Mouse (Mus musculus): ENCODE measurements around the gene Nav3.

Gene Nav3

DNA sequence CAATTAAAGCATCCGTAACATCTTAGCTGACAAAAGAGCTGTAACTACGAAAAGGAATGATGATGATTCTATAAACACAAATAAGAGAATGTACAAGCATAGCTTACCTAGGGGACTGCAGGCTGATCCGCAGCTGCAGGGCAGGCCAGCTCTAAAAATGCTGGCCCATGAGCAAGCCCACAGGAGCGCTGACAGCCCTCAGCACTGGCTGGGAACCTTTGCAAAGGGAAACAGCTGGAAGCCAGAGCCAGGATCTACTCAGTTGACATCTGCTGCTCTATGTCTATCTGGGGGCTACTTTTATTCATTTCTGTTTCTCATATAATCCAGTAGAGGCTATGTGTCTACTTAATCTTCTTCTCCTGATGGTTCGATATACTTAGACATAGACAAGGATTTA, 461.7 kb downstream of the Nav3 start:
- in situ Hi-C loops (cut with MboI; ENCODE audit: low pct_unique_long_range_greater_than_20kb in 1 of 2, low sequenced_read_pairs in 2 of 2, unreplicated experiment in 1 of 2), result no loop called here

GRCm38 (mm10) chr10:109985824-109986485, 470.0 kb downstream of the Nav3 start:
- in situ Hi-C loops (cut with MboI; ENCODE audit: low pct_unique_long_range_greater_than_20kb in 1 of 2, low sequenced_read_pairs in 2 of 2, unreplicated experiment in 1 of 2), result no loop called here

GRCm38 (mm10) chr10:109976351-109976750, 479.7 kb downstream of the Nav3 start:
- in situ Hi-C loops (cut with MboI; ENCODE audit: low pct_unique_long_range_greater_than_20kb in 1 of 2, low sequenced_read_pairs in 2 of 2, unreplicated experiment in 1 of 2), result no loop called here

- in situ Hi-C loops (cut with MboI; ENCODE audit: low pct_unique_long_range_greater_than_20kb in 1 of 2, low sequenced_read_pairs in 2 of 2, unreplicated experiment in 1 of 2), result no loop called here
These were observed 481.8 kb downstream of the Nav3 start for GRCm38 (mm10) chr10:109974177-109974576.

DNA sequence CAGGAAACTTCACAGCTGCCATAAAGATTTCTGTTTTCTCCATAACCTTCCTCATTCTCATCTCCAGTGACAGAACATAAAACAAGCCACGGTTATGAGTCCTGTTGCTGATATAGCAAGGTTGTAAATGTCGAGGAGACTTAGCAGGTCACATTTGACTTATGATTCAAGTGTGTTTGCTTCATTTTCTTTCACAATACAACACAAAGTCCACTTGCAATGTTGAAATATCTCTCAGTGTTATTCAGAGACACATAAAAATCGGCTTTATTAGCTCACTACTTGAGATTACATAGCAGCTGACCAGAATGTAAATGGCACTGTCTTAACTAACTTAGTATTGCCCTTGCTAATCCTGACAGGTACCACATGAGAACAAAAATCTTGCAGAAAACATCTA, 482.5 kb downstream of the Nav3 start:
- in situ Hi-C loops (cut with MboI; ENCODE audit: low pct_unique_long_range_greater_than_20kb in 1 of 2, low sequenced_read_pairs in 2 of 2, unreplicated experiment in 1 of 2), result no loop called here

DNA sequence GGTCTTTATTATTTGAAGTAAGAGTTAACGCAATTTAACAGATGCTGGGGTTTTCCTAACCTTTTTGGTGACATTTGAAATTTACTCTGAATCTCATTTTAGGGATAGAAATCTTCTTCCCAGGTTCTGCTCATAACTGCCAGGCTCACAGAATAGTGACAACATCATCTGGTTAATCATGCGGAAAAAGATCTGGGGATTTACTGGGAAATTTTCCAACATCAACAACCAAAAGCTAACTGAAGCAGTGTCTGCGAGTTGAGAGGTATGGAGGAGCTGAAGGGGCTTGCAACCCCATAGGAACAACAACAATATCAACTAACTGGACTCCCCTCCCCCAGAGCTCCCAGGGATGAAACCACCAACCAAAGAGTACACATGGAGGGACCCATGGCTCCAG, 505.7 kb downstream of the Nav3 start:
- in situ Hi-C loops (cut with MboI; ENCODE audit: low pct_unique_long_range_greater_than_20kb in 1 of 2, low sequenced_read_pairs in 2 of 2, unreplicated experiment in 1 of 2), result no loop called here

DNA sequence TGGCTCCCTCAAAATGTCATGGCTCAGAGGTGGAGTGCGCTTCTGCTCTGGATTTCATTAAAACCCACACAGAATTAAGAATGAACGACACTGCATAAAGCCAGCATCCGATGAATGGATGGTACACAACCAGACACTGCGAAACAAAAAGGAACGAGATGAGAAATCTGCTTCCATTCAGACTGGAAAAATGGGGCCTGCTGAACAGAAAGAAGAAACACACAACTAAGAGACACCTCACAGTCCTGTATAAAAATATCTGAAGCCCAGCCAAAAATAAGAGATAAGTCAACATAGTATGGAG, 526.7 kb downstream of the Nav3 start:
- in situ Hi-C loops (cut with MboI; ENCODE audit: low pct_unique_long_range_greater_than_20kb in 1 of 2, low sequenced_read_pairs in 2 of 2, unreplicated experiment in 1 of 2), result loop anchor here in 1 of 2 experiments (10.0 kb wide), 1 partner anchor 156 kb away; no protein-coding TSS in a partner anchor

DNA sequence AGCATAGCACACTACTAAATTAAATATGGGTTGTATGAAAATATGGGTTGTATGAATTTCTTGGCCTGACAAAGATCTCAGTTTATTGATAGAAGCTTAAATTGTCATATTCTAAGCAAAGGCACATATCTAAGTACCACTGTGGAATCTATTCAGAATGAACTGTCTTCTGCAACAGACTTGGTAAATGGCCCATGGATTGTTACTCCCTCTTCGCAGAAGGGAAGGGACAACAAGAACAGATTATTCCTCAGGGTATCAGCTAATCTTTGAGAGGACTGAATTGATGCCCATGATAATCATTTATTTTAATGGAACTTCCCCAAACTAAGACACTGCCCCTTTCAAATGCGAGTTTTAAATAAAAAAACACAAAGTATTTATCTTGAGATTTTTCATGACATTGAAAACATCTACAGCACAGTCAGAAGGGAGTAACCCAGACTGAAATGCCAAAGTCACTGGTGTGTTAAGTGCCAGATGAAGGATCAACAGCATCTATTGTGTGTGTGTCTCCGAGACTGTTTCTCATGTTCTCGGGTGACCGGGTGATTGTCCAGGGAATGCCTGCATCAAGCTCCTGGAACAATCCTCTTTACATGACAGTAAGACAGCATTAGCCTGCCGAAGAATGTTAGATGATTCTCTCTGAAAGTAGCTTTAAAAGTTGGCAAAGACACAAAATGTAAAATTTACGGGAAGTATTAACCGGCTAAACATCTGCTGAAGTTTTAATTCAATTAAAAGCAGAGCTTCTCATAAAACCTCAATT, 527.3 kb downstream of the Nav3 start:
- in situ Hi-C loops (cut with MboI; ENCODE audit: low pct_unique_long_range_greater_than_20kb in 1 of 2, low sequenced_read_pairs in 2 of 2, unreplicated experiment in 1 of 2), result loop anchor here in 1 of 2 experiments (10.0 kb wide), 1 partner anchor 156 kb away; no protein-coding TSS in a partner anchor

- in situ Hi-C loops (cut with MboI; ENCODE audit: low pct_unique_long_range_greater_than_20kb in 1 of 2, low sequenced_read_pairs in 2 of 2, unreplicated experiment in 1 of 2), result loop anchor here in 1 of 2 experiments (10.0 kb wide), 1 partner anchor 159 kb away; no protein-coding TSS in a partner anchor
These were observed 529.9 kb downstream of the Nav3 start for GRCm38 (mm10) chr10:109926149-109926548.

DNA sequence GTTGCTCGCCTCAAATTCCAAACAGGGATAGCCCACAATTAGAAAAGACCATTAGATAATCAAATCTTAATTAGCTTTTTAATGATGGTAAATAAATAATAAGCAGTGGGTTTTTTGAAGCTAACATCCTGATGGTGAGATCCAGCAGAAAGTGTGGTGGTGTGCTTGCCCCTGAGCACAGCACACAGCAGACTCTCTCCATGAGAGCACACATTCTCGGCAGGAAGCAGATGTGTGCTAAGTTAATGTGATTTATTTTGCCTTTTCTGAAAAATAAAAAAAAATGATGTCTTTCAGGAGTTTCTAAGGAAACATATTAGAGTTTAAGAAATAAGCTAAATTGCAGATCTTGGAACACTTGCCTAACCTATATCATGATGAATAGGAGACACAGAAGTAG, 531.9 kb downstream of the Nav3 start:
- in situ Hi-C loops (cut with MboI; ENCODE audit: low pct_unique_long_range_greater_than_20kb in 1 of 2, low sequenced_read_pairs in 2 of 2, unreplicated experiment in 1 of 2), result loop anchor here (10.0 to 25.0 kb wide), 2 partner anchors 161 to 163 kb away; no protein-coding TSS in a partner anchor

- in situ Hi-C loops (cut with MboI; ENCODE audit: low pct_unique_long_range_greater_than_20kb in 1 of 2, low sequenced_read_pairs in 2 of 2, unreplicated experiment in 1 of 2), result loop anchor here (10.0 to 25.0 kb wide), 2 partner anchors 163 to 166 kb away; no protein-coding TSS in a partner anchor
These were observed 534.6 kb downstream of the Nav3 start for GRCm38 (mm10) chr10:109921368-109921767.

GRCm38 (mm10) chr10:109920607-109921187, 535.3 kb downstream of the Nav3 start:
- in situ Hi-C loops (cut with MboI; ENCODE audit: low pct_unique_long_range_greater_than_20kb in 1 of 2, low sequenced_read_pairs in 2 of 2, unreplicated experiment in 1 of 2), result loop anchor here (10.0 to 25.0 kb wide), 2 partner anchors 164 to 167 kb away; no protein-coding TSS in a partner anchor

DNA sequence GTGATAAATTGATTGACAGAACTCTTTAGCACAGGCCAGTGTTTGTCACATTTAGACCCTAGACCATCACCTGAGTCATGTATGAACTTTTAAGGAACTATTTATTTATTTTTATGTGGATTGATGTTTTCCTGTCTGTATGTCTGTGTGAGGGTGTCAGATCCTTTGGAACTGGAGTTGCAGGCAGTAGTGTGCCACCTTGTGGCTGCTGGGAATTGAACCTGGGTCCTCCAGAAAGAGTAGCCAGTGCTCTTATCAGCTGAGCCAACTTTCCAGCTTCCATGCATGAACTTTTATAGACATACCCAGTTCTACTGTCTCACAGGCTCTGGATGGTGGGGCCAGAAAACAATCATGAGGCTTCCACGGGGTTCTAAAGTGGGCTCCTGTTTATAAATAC, 536.5 kb downstream of the Nav3 start:
- in situ Hi-C loops (cut with MboI; ENCODE audit: low pct_unique_long_range_greater_than_20kb in 1 of 2, low sequenced_read_pairs in 2 of 2, unreplicated experiment in 1 of 2), result loop anchor here in 1 of 2 experiments (25.0 kb wide), 1 partner anchor 168 kb away; no protein-coding TSS in a partner anchor

DNA sequence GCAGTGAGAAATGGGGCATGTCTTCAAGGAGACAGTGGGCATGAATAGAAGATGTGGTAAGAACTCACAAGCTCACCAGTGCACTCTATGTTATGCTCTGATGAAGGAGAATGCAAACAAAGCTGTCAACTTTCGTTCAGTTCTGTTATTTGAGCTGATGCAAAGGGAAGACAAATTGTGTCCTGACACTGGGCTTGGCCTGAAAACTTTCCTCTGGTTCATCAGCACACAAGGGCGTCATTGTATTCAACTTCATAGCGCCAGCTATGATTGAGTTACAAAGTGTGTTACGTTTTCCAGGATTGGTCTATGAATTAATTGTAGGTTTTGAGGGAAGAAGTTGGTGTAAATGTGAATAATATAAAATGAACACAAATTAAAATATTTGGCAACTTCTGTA, 548.8 kb downstream of the Nav3 start:
- in situ Hi-C loops (cut with MboI; ENCODE audit: low pct_unique_long_range_greater_than_20kb in 1 of 2, low sequenced_read_pairs in 2 of 2, unreplicated experiment in 1 of 2), result loop anchor here in 1 of 2 experiments (25.0 kb wide), 1 partner anchor 180 kb away; no protein-coding TSS in a partner anchor

DNA sequence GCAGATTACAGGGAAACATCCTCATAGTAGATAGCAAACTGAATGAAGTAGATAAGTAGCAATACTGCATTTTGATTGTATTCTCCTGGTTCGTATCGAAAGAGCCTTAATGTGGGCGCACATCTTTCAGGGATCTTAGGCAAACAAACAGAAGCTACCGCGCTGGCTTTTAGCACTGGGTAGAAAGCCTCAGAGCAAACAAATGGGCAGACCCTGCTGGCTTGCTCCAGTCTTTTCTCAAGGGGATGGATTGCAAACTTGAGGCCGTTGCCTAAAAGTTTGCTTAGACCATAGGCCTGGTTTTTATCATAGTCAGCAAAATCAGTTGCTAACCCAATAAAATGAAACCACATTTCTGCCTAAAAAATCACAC, 549.6 kb downstream of the Nav3 start:
- in situ Hi-C loops (cut with MboI; ENCODE audit: low pct_unique_long_range_greater_than_20kb in 1 of 2, low sequenced_read_pairs in 2 of 2, unreplicated experiment in 1 of 2), result loop anchor here in 1 of 2 experiments (25.0 kb wide), 1 partner anchor 181 kb away; no protein-coding TSS in a partner anchor

DNA sequence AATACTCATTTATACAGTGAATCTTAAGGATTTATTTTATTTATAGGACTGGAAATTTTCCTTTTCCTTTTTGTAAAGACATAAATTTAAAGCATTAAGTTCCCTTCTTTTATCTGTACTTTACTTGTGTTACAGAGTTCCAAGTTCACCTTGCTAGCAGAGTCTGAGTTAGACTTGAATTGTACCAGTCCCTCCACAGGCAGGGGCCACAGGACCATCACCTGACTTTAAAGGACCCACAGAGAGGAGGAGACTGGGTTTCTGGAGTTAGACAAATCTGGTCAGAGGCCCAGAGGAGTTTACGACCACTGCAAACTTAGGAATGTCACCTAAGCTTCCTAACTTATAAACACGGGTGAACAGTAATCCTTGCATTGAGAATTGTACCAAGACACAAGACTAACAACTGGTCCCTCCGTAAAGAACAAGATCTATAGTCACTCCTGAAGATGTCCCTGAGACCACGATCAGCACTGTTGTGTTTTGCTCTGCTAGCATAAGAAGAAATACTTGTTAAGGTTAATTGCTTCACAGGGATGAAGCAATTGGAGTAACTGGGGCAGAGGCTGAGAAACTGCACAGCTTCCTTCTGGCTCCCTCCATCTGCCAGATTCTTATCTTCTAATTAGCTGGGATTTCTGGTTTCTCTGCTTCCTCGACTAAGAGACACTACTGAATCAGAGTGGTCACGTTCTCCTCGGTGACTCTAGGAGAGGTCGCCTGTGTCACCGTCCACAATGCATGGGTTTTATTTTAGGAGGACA, 550.2 kb downstream of the Nav3 start:
- in situ Hi-C loops (cut with MboI; ENCODE audit: low pct_unique_long_range_greater_than_20kb in 1 of 2, low sequenced_read_pairs in 2 of 2, unreplicated experiment in 1 of 2), result loop anchor here in 1 of 2 experiments (25.0 kb wide), 1 partner anchor 181 kb away; no protein-coding TSS in a partner anchor

DNA sequence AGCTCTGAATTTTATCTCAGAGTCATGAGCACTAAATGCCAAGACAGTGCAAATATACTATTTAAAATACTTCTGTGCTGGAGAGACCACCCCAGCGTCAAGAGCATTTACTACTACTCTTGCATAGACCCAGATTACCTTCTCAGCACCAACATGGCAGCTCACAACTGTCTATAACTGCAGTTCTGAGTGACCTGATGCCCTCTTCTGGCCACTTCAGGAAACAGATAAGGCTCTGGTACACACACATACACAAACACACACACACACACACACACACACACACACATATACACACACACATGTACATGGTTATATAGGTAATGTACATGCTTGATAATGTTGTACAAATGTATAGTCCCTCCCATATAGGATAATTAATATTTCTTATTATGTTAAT, 551.2 kb downstream of the Nav3 start:
- in situ Hi-C loops (cut with MboI; ENCODE audit: low pct_unique_long_range_greater_than_20kb in 1 of 2, low sequenced_read_pairs in 2 of 2, unreplicated experiment in 1 of 2), result loop anchor here in 1 of 2 experiments (25.0 kb wide), 1 partner anchor 182 kb away; no protein-coding TSS in a partner anchor

Measured in mouse embryonic stem cell (cell line).